Mouse (Mus musculus) CH12.LX (cell line): ENCODE results near the gene Rerg. TPM values are rescaled to one million over a fixed set of nuclear protein-coding genes. Genes with fewer than 3 reads are reported as not detected.

ENCODE experiments used
- DNase-seq: peaks from one replicate; pipeline ENCODE4 v3.0.0-alpha.2; 2013; ENCODE audit errors: extremely low read depth
- H3K27ac ChIP-seq: 2 replicates; pipeline ENCODE4 v1.5.1; 2012; ENCODE audit warnings: low read depth, mild to moderate bottlenecking, control low read depth, moderate library complexity; ENCODE audit not compliant: insufficient read depth
- H3K27me3 ChIP-seq: replicated peaks from 2 replicates; pipeline ENCODE3; 2012; ENCODE audit warnings: inconsistent platforms
- H3K36me3 ChIP-seq, 2 experiments: replicated peaks in 1 of 2; 2 replicates each; pipeline versions ENCODE3 to v1.6.1; 2012; ENCODE audit warnings: inconsistent platforms in 1 of 2, low read length in 1 of 2, mild to moderate bottlenecking in 1 of 2, mixed read lengths in 1 of 2, moderate library complexity in 1 of 2; ENCODE audit not compliant: control insufficient read depth in 1 of 2, insufficient read depth in 1 of 2
- H3K4me1 ChIP-seq, 2 experiments: 2 replicates each; pipeline ENCODE4 v1.6.1; 2012; ENCODE audit warnings: inconsistent platforms in 1 of 2, moderate library complexity in 1 of 2; ENCODE audit not compliant: insufficient read depth in 2 of 2, control insufficient read depth in 1 of 2
- H3K4me2 ChIP-seq: 2 replicates; pipeline ENCODE4 v1.6.1; 2012; ENCODE audit warnings: low read depth, mild to moderate bottlenecking, control low read depth; ENCODE audit not compliant: poor library complexity, insufficient read depth, severe bottlenecking
- H3K4me3 ChIP-seq, 3 experiments: fragments of 150-350 bp in 1 of 3; sonication (generic) in 1 of 3; replicated peaks in 1 of 3; 2 replicates each; pipeline versions ENCODE3 to v1.5.1; 2011 to 2012; ENCODE audit warnings: low read depth in 2 of 3, low read length in 2 of 3, mild to moderate bottlenecking in 2 of 3, moderate library complexity in 2 of 3, control low read depth in 1 of 3, improper control_type of control experiment in 1 of 3, inconsistent platforms in 1 of 3, mixed read lengths in 1 of 3; ENCODE audit not compliant: poor library complexity in 1 of 3
- H3K79me2 ChIP-seq: replicated peaks from 2 replicates; pipeline ENCODE4 v1.6.1; 2012; ENCODE audit warnings: mild to moderate bottlenecking, moderate library complexity; ENCODE audit not compliant: control insufficient read depth, poor library complexity, insufficient read depth, severe bottlenecking; ENCODE audit errors: extremely low read depth
- H3K9ac ChIP-seq: 2 replicates; pipeline ENCODE4 v1.6.1; 2012; ENCODE audit warnings: low read depth, mild to moderate bottlenecking, control low read depth, moderate library complexity; ENCODE audit not compliant: insufficient read depth
- H3K9me3 ChIP-seq: replicated peaks from 2 replicates; pipeline ENCODE3; 2012; ENCODE audit warnings: low read length, inconsistent platforms, mixed read lengths
- BHLHE40 ChIP-seq: IDR thresholded peaks from 2 replicates; pipeline ENCODE4 v1.6.1; 2011; ENCODE audit warnings: mild to moderate bottlenecking, low read depth, low read length, improper control_type of control experiment
- CHD2 ChIP-seq: IDR thresholded peaks from 2 replicates; pipeline ENCODE4 v1.6.1; 2011; ENCODE audit warnings: low read length, improper control_type of control experiment
- CTCF ChIP-seq, 2 experiments: IDR thresholded peaks in 1 of 2; conservative IDR thresholded peaks in 1 of 2; 2 replicates each; pipeline ENCODE4 v1.5.1; 2011 to 2012; ENCODE audit warnings: low read depth in 2 of 2, low read length in 2 of 2, improper control_type of control experiment in 1 of 2, inconsistent platforms in 1 of 2, mild to moderate bottlenecking in 1 of 2, moderate library complexity in 1 of 2
- E2F4 ChIP-seq: IDR thresholded peaks from 2 replicates; pipeline ENCODE4 v1.6.1; 2011; ENCODE audit warnings: low read depth, low read length, improper control_type of control experiment; ENCODE audit not compliant: insufficient replicate concordance
- ETS1 ChIP-seq: conservative IDR thresholded peaks from 2 replicates; pipeline ENCODE4 v1.6.1; 2012; ENCODE audit warnings: low read depth, mild to moderate bottlenecking, inconsistent platforms, low read length, improper control_type of control experiment, moderate library complexity
- HCFC1 ChIP-seq: IDR thresholded peaks from 2 replicates; pipeline ENCODE4 v1.6.1; 2012; ENCODE audit warnings: low read depth, mild to moderate bottlenecking, inconsistent platforms, low read length, improper control_type of control experiment
- IRF4 ChIP-seq: IDR thresholded peaks from 2 replicates; pipeline ENCODE4 v1.6.1; 2014; ENCODE audit warnings: low read depth, mild to moderate bottlenecking, inconsistent platforms, low read length, improper control_type of control experiment
- KAT2A ChIP-seq: IDR thresholded peaks from 2 replicates; pipeline ENCODE4 v1.6.1; 2012; ENCODE audit warnings: low read length, improper control_type of control experiment, inconsistent platforms; ENCODE audit not compliant: insufficient replicate concordance
- MAFK ChIP-seq: IDR thresholded peaks from 2 replicates; pipeline ENCODE4 v1.6.1; 2011; ENCODE audit warnings: low read length, improper control_type of control experiment; ENCODE audit not compliant: insufficient replicate concordance
- MAX ChIP-seq: IDR thresholded peaks from 2 replicates; pipeline ENCODE4 v1.6.1; 2011; ENCODE audit warnings: low read length, improper control_type of control experiment
- MEF2A ChIP-seq: IDR thresholded peaks from 2 replicates; pipeline ENCODE4 v1.6.1; 2014; ENCODE audit warnings: low read depth, mild to moderate bottlenecking, inconsistent platforms, low read length, improper control_type of control experiment, borderline replicate concordance
- MXI1 ChIP-seq: IDR thresholded peaks from 2 replicates; pipeline ENCODE4 v1.6.1; 2011; ENCODE audit warnings: mild to moderate bottlenecking, low read depth, low read length, improper control_type of control experiment
- MYC ChIP-seq: IDR thresholded peaks from 2 replicates; pipeline ENCODE4 v1.6.1; 2011; ENCODE audit warnings: low read depth, mild to moderate bottlenecking, improper control_type of control experiment, low read length
- NELFE ChIP-seq: IDR thresholded peaks from 2 replicates; pipeline ENCODE4 v1.6.1; 2011; ENCODE audit warnings: low read depth, low read length, improper control_type of control experiment
- NRF1 ChIP-seq: IDR thresholded peaks from 2 replicates; pipeline ENCODE4 v1.6.1; 2014; ENCODE audit warnings: low read depth, mild to moderate bottlenecking, inconsistent platforms, low read length, improper control_type of control experiment, moderate library complexity
- PAX5 ChIP-seq: IDR thresholded peaks from 2 replicates; pipeline ENCODE4 v1.6.1; 2012; ENCODE audit warnings: low read length, inconsistent platforms, mixed read lengths
- POLR2AphosphoS2 ChIP-seq: IDR thresholded peaks from 2 replicates; pipeline ENCODE4 v1.6.1; 2011; ENCODE audit warnings: low read depth, low read length, improper control_type of control experiment
- RAD21 ChIP-seq: IDR thresholded peaks from 2 replicates; pipeline ENCODE4 v1.6.1; 2011; ENCODE audit warnings: low read depth, mild to moderate bottlenecking, low read length, improper control_type of control experiment, moderate library complexity
- RCOR1 ChIP-seq: conservative IDR thresholded peaks from 2 replicates; pipeline ENCODE4 v1.6.1; 2012; ENCODE audit warnings: low read depth, mild to moderate bottlenecking, inconsistent platforms, low read length, improper control_type of control experiment
- SIN3A ChIP-seq: IDR thresholded peaks from 2 replicates; pipeline ENCODE4 v1.6.1; 2012; ENCODE audit warnings: low read length, improper control_type of control experiment, inconsistent platforms
- TBP ChIP-seq: conservative IDR thresholded peaks from 2 replicates; pipeline ENCODE4 v1.6.1; 2011; ENCODE audit warnings: low read depth, low read length, improper control_type of control experiment
- USF1 ChIP-seq: IDR thresholded peaks from 2 replicates; pipeline ENCODE4 v1.6.1; 2014; ENCODE audit warnings: low read depth, mild to moderate bottlenecking, inconsistent platforms, low read length, improper control_type of control experiment
- USF2 ChIP-seq: conservative IDR thresholded peaks from 2 replicates; pipeline ENCODE4 v1.6.1; 2011; ENCODE audit warnings: low read depth, low read length, improper control_type of control experiment
- ZC3H11A ChIP-seq: IDR thresholded peaks from 2 replicates; pipeline ENCODE4 v1.6.1; 2012; ENCODE audit warnings: low read depth, mild to moderate bottlenecking, inconsistent platforms, low read length, improper control_type of control experiment
- ZKSCAN1 ChIP-seq: IDR thresholded peaks from 2 replicates; pipeline ENCODE4 v1.6.1; 2012; ENCODE audit warnings: low read depth, inconsistent platforms, low read length, improper control_type of control experiment, borderline replicate concordance
- ZNF384 ChIP-seq: IDR thresholded peaks from 2 replicates; pipeline ENCODE4 v1.6.1; 2012; ENCODE audit warnings: low read depth, low read length, improper control_type of control experiment, inconsistent platforms
- dilution Hi-C: fragments of 300-500 bp; cut with MboI; formaldehyde crosslinking; loops from 2 replicates; pipeline ENCODE4 v1.14.3; 2020; ENCODE audit warnings: low sequenced_read_pairs; ENCODE audit not compliant: extremely low pct_unique_long_range_greater_than_20kb, extremely low pct_ligation_motif_present
- in situ Hi-C: fragments of 300-500 bp; cut with MboI; formaldehyde crosslinking; loops from 3 replicates; pipeline ENCODE4 v1.14.3; 2019; ENCODE audit warnings: low sequenced_read_pairs, low pct_ligation_motif_present, low pct_unique_long_range_greater_than_20kb, mixed read lengths
- polyA plus RNA-seq: library from polyadenylated mRNA; unstranded; fragments of >175 nt; gene quantifications from 2 replicates; pipeline ENCODE4 v1.2.1, GENCODE M21; 2012; ENCODE audit warnings: low read depth; ENCODE audit not compliant: insufficient read length
- total RNA-seq, 2 experiments: library from RNA; depleted of rRNA; stranded (reverse); fragments of 300-350 nt in 1 of 2; fragments of >200 nt in 1 of 2; gene quantifications; 2 replicates each; pipeline ENCODE4 v1.2.3; 2012 to 2014

Rerg gene
- total and polyA plus RNA-seq, 3 experiments: not detected

DNA sequence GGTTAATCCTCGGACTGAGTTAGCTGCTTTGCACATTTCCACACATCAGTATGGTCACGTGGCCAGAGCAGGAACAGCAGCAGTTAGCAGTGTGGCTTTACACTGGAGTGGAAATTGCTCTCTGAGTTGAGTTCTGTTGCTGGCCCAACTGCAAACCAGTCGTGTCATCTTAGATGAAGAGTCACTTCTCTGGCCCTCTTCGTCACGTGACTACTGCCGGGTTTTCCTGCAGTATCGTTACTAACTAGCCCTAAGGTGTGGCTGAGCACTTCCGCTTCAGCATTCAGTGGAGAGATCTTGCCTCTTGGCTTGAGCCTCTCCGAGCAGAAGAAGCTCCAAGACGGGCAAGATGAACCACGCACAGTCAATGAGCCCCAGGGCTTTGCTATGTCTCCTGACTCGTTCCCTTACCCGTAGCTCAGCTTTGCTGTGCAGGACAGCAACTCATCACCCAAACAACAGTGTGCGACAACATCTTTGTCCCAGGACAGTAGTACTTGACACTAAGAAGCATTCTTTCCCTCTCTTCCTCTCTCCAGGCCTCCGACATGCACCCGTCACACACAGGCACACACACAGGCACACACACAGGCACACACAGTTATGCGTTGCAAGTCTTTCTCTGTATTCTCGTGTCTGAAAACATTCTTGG is 108.3 kb downstream of the Rerg start:
- no peak overlapping the region for H3K27ac ChIP-seq
- in situ Hi-C loops: no loop called here
- H3K9me3 ChIP-seq: no peaks in the 10 kb centered on the region
- peaks cover 3% of the 10 kb centered on the region for H3K27me3 ChIP-seq
- H3K4me2 ChIP-seq: no peak overlapping the region
- no peaks in the 10 kb centered on the region for H3K79me2 ChIP-seq
- no peak overlapping the region for H3K9ac ChIP-seq
- no peak for TF ChIP-seq ZC3H11A
- no peak for TF ChIP-seq ZNF384
- no peak for TF ChIP-seq MYC
- peak; percentile 36; the same call in 1 of the 2 replicates for TF ChIP-seq BHLHE40
- no peak for TF ChIP-seq CTCF (conservative IDR thresholded peaks at IDR 0.05 in 1 of 2, IDR thresholded peaks at IDR 0.05 in 1 of 2; ENCODE audit: low read depth in 2 of 2, low read length in 2 of 2)
- no peak for TF ChIP-seq TBP
- no peak for TF ChIP-seq KAT2A
- TF ChIP-seq POLR2AphosphoS2: no peak
- peak; percentile 54 for TF ChIP-seq USF2
- no peak for TF ChIP-seq HCFC1
- peak; percentile 60 for TF ChIP-seq USF1
- TF ChIP-seq PAX5: no peak
- TF ChIP-seq MEF2A: no peak
- no peak for TF ChIP-seq E2F4
- TF ChIP-seq NELFE: no peak
- no peak for TF ChIP-seq MAFK
- no peak for TF ChIP-seq CHD2
- no peak for TF ChIP-seq RAD21
- TF ChIP-seq IRF4: no peak
- dilution Hi-C loops: no loop called here
- no peak for DNase-seq
- no peaks in the 10 kb centered on the region for H3K36me3 ChIP-seq
- peaks cover 13 to 15% of the 10 kb centered on the region in 2 experiments for H3K4me1 ChIP-seq
- no peak overlapping the region for H3K4me3 ChIP-seq

DNA sequence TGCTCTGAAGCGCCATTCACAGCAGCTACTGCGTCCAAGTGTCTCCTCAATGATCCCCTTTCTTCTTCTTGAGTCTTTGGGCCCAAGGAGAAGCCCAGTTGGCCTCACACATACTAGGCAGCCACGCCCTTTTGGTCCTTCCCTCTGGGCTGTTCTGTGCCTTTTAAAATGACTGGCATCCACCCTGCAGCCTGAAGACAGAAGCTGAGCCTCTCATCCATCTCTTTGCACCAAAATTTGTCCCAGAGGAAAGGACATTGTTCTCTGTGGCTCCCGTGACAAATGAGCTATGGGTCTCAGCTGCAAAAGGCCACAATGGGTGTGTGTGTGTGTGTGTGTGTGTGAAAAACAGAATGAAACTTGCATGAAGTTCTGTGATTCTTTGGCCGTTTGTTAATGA is 109.7 kb downstream of the Rerg start:
- in situ Hi-C loops (no loop called here), dilution Hi-C loops (no loop called here)
- H3K36me3 ChIP-seq: no peaks in the 10 kb centered on the region
- no peaks in the 10 kb centered on the region for H3K79me2 ChIP-seq
- no peak overlapping the region for H3K27ac ChIP-seq
- H3K9ac ChIP-seq: no peak overlapping the region
- H3K4me2 ChIP-seq: no peak overlapping the region
- H3K9me3 ChIP-seq: no peaks in the 10 kb centered on the region
- peaks cover 10% of the 10 kb centered on the region for H3K27me3 ChIP-seq
- peaks cover 13 to 15% of the 10 kb centered on the region in 2 experiments for H3K4me1 ChIP-seq
- no peak for DNase-seq
- TF ChIP-seq NELFE: no peak
- TF ChIP-seq USF2: no peak
- TF ChIP-seq ZNF384: no peak
- TF ChIP-seq RAD21: no peak
- no peak for TF ChIP-seq MXI1
- no peak for TF ChIP-seq MAX
- no peak for TF ChIP-seq RCOR1
- no peak for TF ChIP-seq SIN3A
- TF ChIP-seq ZKSCAN1: no peak
- no peak for TF ChIP-seq ETS1
- no peak for TF ChIP-seq ZC3H11A
- TF ChIP-seq TBP: no peak
- no peak for TF ChIP-seq IRF4
- TF ChIP-seq PAX5: no peak
- no peak for TF ChIP-seq NRF1
- no peak overlapping the region for H3K4me3 ChIP-seq
